Mouse (Mus musculus) effector memory CD4-positive, alpha-beta T cell, adult 7 months (primary cell): Measurements from ENCODE around the gene Tbx10. TPM values are rescaled to one million over a fixed set of nuclear protein-coding genes. Genes with fewer than 3 reads are reported as not detected.

Experiments used
- polyA plus RNA-seq: library from polyadenylated mRNA; unstranded; fragments of 100-300 nt; shearing (Covaris generic); gene quantifications from one replicate; pipeline ENCODE4 v1.2.1, GENCODE M21; 2017

Gene Tbx10
- not detected for polyA plus RNA-seq

GRCm38 (mm10) chr19:3992416-3992815 is at the start of gene Tbx10:
Gene Tbx10, plus strand, starts transcription at chr19:3992752.

GRCm38 (mm10) chr19:3958470-3958869 is 34.1 kb upstream of the Tbx10 start, which contains the start of gene Aldh3b3:
Gene Aldh3b3, plus strand, starts transcription at chr19:3958645.

GRCm38 (mm10) chr19:3972229-3972628 is 20.3 kb upstream of the Tbx10 start, which contains the start of gene Aldh3b2:
Gene Aldh3b2, plus strand, starts transcription at chr19:3972328.

GRCm38 (mm10) chr19:3986334-3986733 is 6.2 kb upstream of the Tbx10 start, which contains the start of gene Acy3:
Gene Acy3, plus strand, starts transcription at chr19:3986570.

GRCm38 (mm10) chr19:4000119-4000900 is 7.8 kb downstream of the Tbx10 start, which contains the start of the genes Nudt8 and Gm49405:
Gene Nudt8, plus strand, starts transcription at chr19:4000580.
Gene Gm49405, plus strand, starts transcription at chr19:4000626.

GRCm38 (mm10) chr19:4003112-4003511 is 10.6 kb downstream of the Tbx10 start, which contains the start of gene Doc2g:
Gene Doc2g, plus strand, starts transcription at chr19:4003313.

GRCm38 (mm10) chr19:4012432-4013022 is 20.0 kb downstream of the Tbx10 start, which contains the start of gene Ndufv1:
Gene Ndufv1, minus strand, starts transcription at chr19:4012806.

GRCm38 (mm10) chr19:4037788-4038232 is 45.3 kb downstream of the Tbx10 start, which contains the start of gene Gstp1:
Gene Gstp1, minus strand, starts transcription at chr19:4037985.

GRCm38 (mm10) chr19:4045966-4046865 is 53.7 kb downstream of the Tbx10 start, which contains the start of gene Gstp2:
Gene Gstp2, minus strand, starts transcription at chr19:4046023.

Other genes with a start within 250 kb of the Tbx10 start
- gene Kmt5b, start 225.3 kb upstream of the Tbx10 start, polyA plus RNA-seq: 69.6 TPM
- gene Chka, start 141.0 kb upstream of the Tbx10 start, polyA plus RNA-seq: 27.0 TPM
- gene Tcirg1, start 85.6 kb upstream of the Tbx10 start, polyA plus RNA-seq: 66.4 TPM
- gene Ndufs8, start 80.0 kb upstream of the Tbx10 start, polyA plus RNA-seq: 118 TPM
- 0.20 TPM for gene Aldh3b1, start 62.9 kb upstream of the Tbx10 start, polyA plus RNA-seq
- 37.0 TPM for gene Unc93b1, start 57.6 kb upstream of the Tbx10 start, polyA plus RNA-seq
- gene Aldh3b3, start 34.1 kb upstream of the Tbx10 start, polyA plus RNA-seq: 0.29 TPM
- not detected for gene Aldh3b2, start 20.4 kb upstream of the Tbx10 start, polyA plus RNA-seq
- gene Acy3, start 6.2 kb upstream of the Tbx10 start, polyA plus RNA-seq: not detected
- 12.7 TPM for gene Nudt8, start 7.8 kb downstream of the Tbx10 start, polyA plus RNA-seq
- gene Gm49405, start 7.9 kb downstream of the Tbx10 start, polyA plus RNA-seq: 0.85 TPM
- gene Doc2g, start 10.6 kb downstream of the Tbx10 start, polyA plus RNA-seq: 2.1 TPM
- gene Ndufv1, start 20.1 kb downstream of the Tbx10 start, polyA plus RNA-seq: 109 TPM
- 392 TPM for gene Gstp1, start 45.2 kb downstream of the Tbx10 start, polyA plus RNA-seq
- gene Gstp2, start 53.3 kb downstream of the Tbx10 start, polyA plus RNA-seq: not detected
- gene Gstp3, start 66.8 kb downstream of the Tbx10 start, polyA plus RNA-seq: 42.6 TPM
- not detected for gene Cabp2, start 88.8 kb downstream of the Tbx10 start, polyA plus RNA-seq
- gene Cdk2ap2, start 104.4 kb downstream of the Tbx10 start, polyA plus RNA-seq: 550 TPM
- 224 TPM for gene Pitpnm1, start 107.2 kb downstream of the Tbx10 start, polyA plus RNA-seq
- gene Aip, start 133.1 kb downstream of the Tbx10 start, polyA plus RNA-seq: 157 TPM
- not detected for gene Gpr152, start 147.0 kb downstream of the Tbx10 start, polyA plus RNA-seq
- not detected for gene Cabp4, start 151.3 kb downstream of the Tbx10 start, polyA plus RNA-seq
- gene Coro1b, start 155.9 kb downstream of the Tbx10 start, polyA plus RNA-seq: 214 TPM
- gene Ptprcap, start 160.9 kb downstream of the Tbx10 start, polyA plus RNA-seq: 375 TPM
- gene Rps6kb2, start 170.6 kb downstream of the Tbx10 start, polyA plus RNA-seq: 57.9 TPM
- gene Carns1, start 182.7 kb downstream of the Tbx10 start, polyA plus RNA-seq: 13.1 TPM
- gene Tbc1d10c, start 198.5 kb downstream of the Tbx10 start, polyA plus RNA-seq: 416 TPM
- gene Ppp1ca, start 199.3 kb downstream of the Tbx10 start, polyA plus RNA-seq: 774 TPM
- 28.5 TPM for gene Rad9a, start 208.9 kb downstream of the Tbx10 start, polyA plus RNA-seq
- 40.7 TPM for gene Clcf1, start 221.5 kb downstream of the Tbx10 start, polyA plus RNA-seq
- gene AC109138.7, start 221.6 kb downstream of the Tbx10 start, polyA plus RNA-seq: not detected
- 59.6 TPM for gene Pold4, start 239.1 kb downstream of the Tbx10 start, polyA plus RNA-seq